Mouse (Mus musculus): ENCODE measurements around the gene Prickle3.

Gene Prickle3

DNA sequence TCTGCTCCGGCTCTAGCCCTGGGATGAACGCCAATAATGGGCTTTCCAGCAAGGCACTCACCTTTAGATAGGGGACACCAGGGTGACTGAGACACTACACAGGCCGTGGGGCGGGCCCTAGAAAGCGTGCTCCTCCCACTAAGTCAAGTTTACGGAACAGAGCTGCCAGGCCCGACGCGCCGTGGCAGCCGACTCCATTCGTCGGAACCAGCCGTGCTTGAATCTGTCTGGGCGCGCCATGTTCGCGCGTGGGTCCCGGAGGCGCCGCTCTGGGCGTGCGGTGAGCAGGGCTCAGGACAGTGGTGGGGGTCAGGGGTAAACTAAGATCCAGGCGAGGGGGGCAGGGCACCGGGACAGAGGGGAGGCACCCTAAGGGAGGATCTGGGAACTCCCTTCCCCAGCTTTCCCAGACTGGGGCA lies at the start of gene Prickle3:
TSS of gene Prickle3 (plus strand) at position 40 of the 419 bp plus-strand sequence.
- peak; percentile 74 for DNase-seq (ENCODE audit: low spot score in 2 of 2)

- no peak for DNase-seq (ENCODE audit: low spot score in 2 of 2)
Measured at GRCm38 (mm10) chrX:7610035-7610434, 47.0 kb upstream of the Prickle3 start.

GRCm38 (mm10) chrX:7610536-7611258 lies 46.4 kb upstream of the Prickle3 start:
- no peak for DNase-seq (ENCODE audit: low spot score in 2 of 2)

DNA sequence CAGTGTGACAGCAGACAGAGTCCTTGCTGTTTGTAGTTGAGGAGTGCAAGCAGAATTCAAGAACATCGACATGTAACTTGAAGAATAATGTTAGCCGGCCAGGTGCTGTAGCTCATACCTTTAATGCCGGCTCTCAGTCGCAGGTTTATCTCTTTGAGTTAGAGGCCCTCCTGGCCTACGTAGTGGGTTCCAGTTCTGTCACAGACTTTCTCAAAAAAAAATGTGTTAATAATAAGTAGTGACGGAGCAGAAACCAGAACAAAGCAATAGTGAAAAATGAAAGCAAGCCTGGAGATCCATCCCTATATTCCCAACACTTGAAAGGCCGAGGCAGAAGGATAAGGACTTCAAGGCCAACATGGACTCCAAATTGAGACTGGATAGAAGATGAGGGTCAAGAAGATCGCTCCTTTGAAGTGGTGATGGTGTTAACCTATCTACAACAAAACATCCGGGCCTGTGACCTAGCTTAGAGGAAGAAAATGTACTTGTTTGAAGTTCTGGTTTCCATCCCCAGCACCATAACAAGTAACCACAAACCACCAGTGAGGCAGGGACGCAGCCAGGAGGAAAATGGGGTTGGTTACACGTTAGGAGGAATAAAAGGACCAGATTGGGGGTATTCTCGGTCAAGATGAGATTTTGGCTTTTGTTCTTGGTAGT lies 39.0 kb upstream of the Prickle3 start:
- no peak for DNase-seq (ENCODE audit: low spot score in 2 of 2)

- DNase-seq (ENCODE audit: low spot score in 2 of 2), result no peak
Measured at GRCm38 (mm10) chrX:7632560-7632959, 24.5 kb upstream of the Prickle3 start.

- no peak for DNase-seq (ENCODE audit: low spot score in 2 of 2)
Measured at GRCm38 (mm10) chrX:7635101-7635500, 22.0 kb upstream of the Prickle3 start.

- peak; percentile 36 to 37 for DNase-seq (ENCODE audit: low spot score in 2 of 2)
Measured at GRCm38 (mm10) chrX:7638401-7639091, 18.5 kb upstream of the Prickle3 start, which contains the start of gene Syp. Gene Syp, plus strand, starts transcription at chrX:7638471.

GRCm38 (mm10) chrX:7639536-7640325 lies 17.3 kb upstream of the Prickle3 start:
- no peak for DNase-seq (ENCODE audit: low spot score in 2 of 2)

GRCm38 (mm10) chrX:7640785-7641184 lies 16.3 kb upstream of the Prickle3 start:
- DNase-seq (ENCODE audit: low spot score in 2 of 2), result no peak

- peak; percentile 37 to 75 for DNase-seq (ENCODE audit: low spot score in 2 of 2)
Measured at GRCm38 (mm10) chrX:7645349-7645748, 11.7 kb upstream of the Prickle3 start.

GRCm38 (mm10) chrX:7648671-7649304 lies 8.3 kb upstream of the Prickle3 start:
- DNase-seq (ENCODE audit: low spot score in 2 of 2), result peak; percentile 86 to 95

- peak; percentile 48 to 66 for DNase-seq (ENCODE audit: low spot score in 2 of 2)
Measured at GRCm38 (mm10) chrX:7658031-7658784, 1.1 kb downstream of the Prickle3 start.

GRCm38 (mm10) chrX:7658785-7659589 lies 1.9 kb downstream of the Prickle3 start:
- peak; percentile 58 to 65 for DNase-seq (ENCODE audit: low spot score in 2 of 2)

- DNase-seq (ENCODE audit: low spot score in 2 of 2), result no peak
Measured at GRCm38 (mm10) chrX:7661086-7661485, 4.0 kb downstream of the Prickle3 start.

GRCm38 (mm10) chrX:7662936-7663335 lies 5.9 kb downstream of the Prickle3 start:
- peak in 1 of 2 experiments; percentile 63 for DNase-seq (ENCODE audit: low spot score in 2 of 2)

- DNase-seq (ENCODE audit: low spot score in 2 of 2), result peak; percentile 60 to 67
Measured at GRCm38 (mm10) chrX:7664791-7665190, 7.7 kb downstream of the Prickle3 start.

DNA sequence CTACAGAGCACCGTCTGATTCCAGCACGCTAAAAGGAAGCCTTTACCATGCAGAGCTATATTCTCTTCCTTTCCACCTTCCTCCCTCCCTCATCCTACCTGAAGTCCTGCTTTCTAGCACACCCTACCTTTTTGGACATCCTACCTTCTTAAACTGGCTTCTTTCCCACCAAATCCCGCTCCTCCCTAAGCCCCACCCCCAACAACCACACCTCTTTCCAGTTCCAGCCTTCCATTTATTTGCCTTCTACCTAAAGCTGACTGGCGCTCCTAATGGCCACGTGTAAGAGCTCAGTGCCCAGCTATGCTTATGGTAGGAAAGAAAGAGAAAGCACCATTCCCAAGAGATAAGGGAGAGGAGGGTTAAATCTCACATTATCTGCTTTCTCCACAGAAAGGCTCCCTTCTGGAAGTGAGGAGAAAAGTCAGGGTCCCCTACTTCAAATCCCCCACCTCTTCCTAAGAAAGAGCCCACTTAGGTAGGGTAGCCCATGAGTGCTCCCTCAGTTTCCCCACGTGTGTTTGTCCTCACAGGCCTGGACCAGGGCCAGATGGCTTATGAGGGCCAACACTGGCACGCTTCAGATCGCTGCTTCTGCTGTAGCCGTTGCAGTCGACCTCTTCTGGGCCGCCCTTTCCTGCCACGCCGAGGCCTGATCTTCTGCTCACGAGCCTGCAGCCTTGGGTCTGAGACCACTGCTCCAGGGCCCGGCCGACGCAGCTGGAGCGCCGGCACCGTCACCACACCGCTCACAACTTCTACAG lies 8.9 kb downstream of the Prickle3 start:
- no peak for DNase-seq (ENCODE audit: low spot score in 2 of 2)

DNA sequence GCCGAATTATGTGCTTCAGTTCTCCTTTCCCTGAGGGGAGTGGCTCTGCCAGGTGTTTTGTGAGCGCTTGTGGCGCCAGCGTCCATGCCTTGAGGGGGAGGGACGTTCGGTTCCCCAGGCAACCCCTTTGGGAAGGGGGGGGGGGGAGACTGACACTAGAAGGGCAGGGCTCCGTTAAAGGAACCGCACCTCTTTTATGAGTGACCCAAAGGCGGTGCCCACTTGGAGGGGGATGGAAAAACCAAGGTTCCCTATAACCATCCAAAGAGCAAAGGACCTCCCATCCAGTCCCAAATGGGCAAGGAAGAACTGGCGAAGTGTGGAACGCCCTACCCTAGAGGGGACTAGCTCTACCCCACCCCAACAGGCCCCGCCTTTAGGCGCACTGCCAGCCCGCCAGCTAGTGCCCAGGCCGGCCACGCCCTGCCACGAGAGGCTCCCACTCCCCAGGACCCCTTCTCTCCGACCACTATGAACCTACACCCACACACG lies 13.4 kb downstream of the Prickle3 start:
- DNase-seq (ENCODE audit: low spot score in 2 of 2), result peak; percentile 70 to 79
